Mouse (Mus musculus) megakaryocyte progenitor cell, adult 5-6 weeks (primary cell): ENCODE results near the gene Ticrr. TPM values are rescaled to one million over a fixed set of nuclear protein-coding genes. Genes with fewer than 3 reads are reported as not detected.
A peak's percentile ranks its signal among the peaks of the same experiment; 100 is the strongest.

ENCODE experiments used
- ATAC-seq: replicated peaks from 2 replicates; pipeline ENCODE4 v1.8.0; 2016; ENCODE audit warnings: mild to moderate bottlenecking, moderate TSS enrichment, inconsistent platforms; ENCODE audit not compliant: poor library complexity
- total RNA-seq, 2 experiments: library from RNA; stranded (forward) in 1 of 2; stranded (reverse) in 1 of 2; fragments of 157-497, 149-512 nt in 1 of 2; fragments of 200-1000 nt in 1 of 2; gene quantifications; 2 replicates each; pipeline versions ENCODE4 v1.2.3 to v1.2.4; 2015 to 2017

Gene Ticrr
- total RNA-seq, 2 experiments from 2014 or later, result 19.4 to 32.2 TPM

DNA sequence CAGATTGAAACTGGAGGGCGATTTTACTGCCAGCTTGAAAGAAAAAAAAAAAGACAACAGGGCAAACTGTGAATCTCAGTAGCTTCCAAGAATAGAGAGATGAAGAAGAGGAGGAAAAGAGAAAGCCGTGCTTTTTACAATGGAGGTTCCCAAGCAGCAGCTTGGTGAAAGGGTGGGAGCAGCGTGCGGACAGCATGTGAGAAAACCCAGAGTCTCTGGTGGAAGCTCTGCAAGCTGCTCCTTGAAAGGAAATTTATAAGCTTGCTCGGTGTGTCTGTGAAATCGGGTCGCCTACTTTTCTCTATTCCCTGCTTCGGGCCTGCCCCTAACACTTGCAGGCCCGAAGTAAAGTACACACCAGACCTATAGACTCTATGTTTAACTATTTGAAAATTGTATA is 84.1 kb downstream of the Ticrr start:
- ATAC-seq, result no peak

- ATAC-seq, result peak; percentile 65
Observed at GRCm38 (mm10) chr7:79744585-79744984, 84.6 kb downstream of the Ticrr start.

DNA sequence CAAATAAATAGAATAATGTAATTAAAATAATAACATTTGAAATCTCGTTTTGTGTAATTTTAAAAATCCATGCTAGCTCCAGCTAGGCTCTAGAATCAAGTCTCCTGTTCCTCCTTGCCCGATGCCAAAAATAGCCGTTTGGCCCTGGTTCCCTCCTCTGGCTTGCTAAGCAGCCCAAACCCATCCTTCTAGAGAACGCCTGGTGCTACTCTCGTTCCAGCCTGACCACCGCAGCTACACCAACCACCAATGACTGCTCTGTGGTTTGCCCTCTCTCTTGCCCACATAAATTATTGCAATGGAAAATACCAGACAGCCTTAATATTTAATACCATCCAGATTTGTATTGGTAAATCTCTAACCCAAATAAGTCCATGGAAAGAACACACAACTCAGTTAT is 87.7 kb downstream of the Ticrr start:
- ATAC-seq, result no peak

Other genes with a start within 250 kb of the Ticrr start
- 21.2 and 22.5 TPM in 2 replicates for gene Polg, start 193.8 kb upstream of the Ticrr start, total RNA-seq (2015)
- gene Polg, start 193.8 kb upstream of the Ticrr start, total RNA-seq (2017), result 41.3 and 52.0 TPM in 2 replicates
- 0.29 and 1.9 TPM in 2 replicates for gene Rhcg, start 42.5 kb upstream of the Ticrr start, total RNA-seq (2015)
- gene Rhcg, start 42.5 kb upstream of the Ticrr start, total RNA-seq (2017), result 0.17 and 2.0 TPM in 2 replicates
- gene Kif7, start 55.5 kb downstream of the Ticrr start, total RNA-seq (2015), result 0.30 and 0.49 TPM in 2 replicates
- 1.0 and 1.5 TPM in 2 replicates for gene Kif7, start 55.5 kb downstream of the Ticrr start, total RNA-seq (2017)
- gene Plin1, start 72.7 kb downstream of the Ticrr start, total RNA-seq (2015), result not detected in 2 replicates
- not detected in 2 replicates for gene Plin1, start 72.7 kb downstream of the Ticrr start, total RNA-seq (2017)
- gene Pex11a, start 82.9 kb downstream of the Ticrr start, total RNA-seq (2015), result 1.7 TPM in 2 replicates
- gene Pex11a, start 82.9 kb downstream of the Ticrr start, total RNA-seq (2017), result 1.7 and 2.4 TPM in 2 replicates
- gene Wdr93, start 83.0 kb downstream of the Ticrr start, total RNA-seq (2015), result not detected in 2 replicates
- not detected in 2 replicates for gene Wdr93, start 83.0 kb downstream of the Ticrr start, total RNA-seq (2017)
- not detected in 2 replicates for gene Mesp1, start 133.6 kb downstream of the Ticrr start, total RNA-seq (2015)
- gene Mesp1, start 133.6 kb downstream of the Ticrr start, total RNA-seq (2017), result not detected in 2 replicates
- gene Mesp2, start 150.5 kb downstream of the Ticrr start, total RNA-seq (2015), result 0.10 TPM in 1 of 2 replicates, not detected in the other
- 0.27 TPM in 1 of 2 replicates, not detected in the other for gene Mesp2, start 150.5 kb downstream of the Ticrr start, total RNA-seq (2017)
- gene Anpep, start 200.9 kb downstream of the Ticrr start, total RNA-seq (2015), result 1.2 and 2.3 TPM in 2 replicates
- gene Anpep, start 200.9 kb downstream of the Ticrr start, total RNA-seq (2017), result not detected in 2 replicates